Mouse (Mus musculus) liver, embryonic 12.5 days (tissue): ENCODE data around the gene Vmn2r72. TPM values are rescaled to one million over a fixed set of nuclear protein-coding genes. Genes with fewer than 3 reads are reported as not detected.

ENCODE experiments used
- ATAC-seq: fragments of 200-750 bp; cut with Nextera tagmentation; 2 replicates; pipeline ENCODE4 v1.8.0; 2017; ENCODE audit warnings: moderate number of reproducible peaks, mild to moderate bottlenecking, moderate library complexity
- H3K27ac ChIP-seq: fragments of 300-500 bp; sonication (generic); 2 replicates; pipeline ENCODE4 v1.5.1; 2016; ENCODE audit warnings: mild to moderate bottlenecking
- H3K27me3 ChIP-seq: fragments of 300-500 bp; sonication (generic); replicated peaks from 2 replicates; pipeline ENCODE4 v1.6.1; 2016; ENCODE audit warnings: mild to moderate bottlenecking, moderate library complexity
- H3K36me3 ChIP-seq: fragments of 300-500 bp; sonication (generic); 2 replicates; pipeline ENCODE4 v1.6.1; 2016; ENCODE audit warnings: mild to moderate bottlenecking, moderate library complexity
- H3K4me1 ChIP-seq: fragments of 300-500 bp; sonication (generic); 2 replicates; pipeline ENCODE4 v1.6.1; 2016
- H3K4me2 ChIP-seq: fragments of 300-500 bp; sonication (generic); 2 replicates; pipeline ENCODE4 v1.6.1; 2016; ENCODE audit warnings: mild to moderate bottlenecking, moderate library complexity
- H3K4me3 ChIP-seq: fragments of 300-500 bp; sonication (generic); 2 replicates; pipeline ENCODE4 v1.5.1; 2016; ENCODE audit warnings: mild to moderate bottlenecking, moderate library complexity
- H3K9ac ChIP-seq: fragments of 300-500 bp; sonication (generic); 2 replicates; pipeline ENCODE4 v1.6.1; 2016; ENCODE audit warnings: mild to moderate bottlenecking, moderate library complexity
- H3K9me3 ChIP-seq: fragments of 300-500 bp; sonication (generic); replicated peaks from 2 replicates; pipeline ENCODE4 v1.6.1; 2016; ENCODE audit warnings: mild to moderate bottlenecking, moderate library complexity
- WGBS: fragments of 180-500 bp; shearing (Covaris S2); methylation state at CpG from one replicate; pipeline ENCODE4 v1.1.7; 2016; ENCODE audit not compliant: insufficient replicate concordance; 5-methylcytosine and 5-hydroxymethylcytosine counted together
- polyA plus RNA-seq: library from polyadenylated mRNA; unstranded; fragments of >200 nt; fragmentation: Nextera tagmentation; extraction: Ambion mirVana; gene quantifications from 2 replicates; pipeline ENCODE4 v1.2.1, GENCODE M21; 2016

Vmn2r72 gene
- polyA plus RNA-seq = not detected in 2 replicates

DNA sequence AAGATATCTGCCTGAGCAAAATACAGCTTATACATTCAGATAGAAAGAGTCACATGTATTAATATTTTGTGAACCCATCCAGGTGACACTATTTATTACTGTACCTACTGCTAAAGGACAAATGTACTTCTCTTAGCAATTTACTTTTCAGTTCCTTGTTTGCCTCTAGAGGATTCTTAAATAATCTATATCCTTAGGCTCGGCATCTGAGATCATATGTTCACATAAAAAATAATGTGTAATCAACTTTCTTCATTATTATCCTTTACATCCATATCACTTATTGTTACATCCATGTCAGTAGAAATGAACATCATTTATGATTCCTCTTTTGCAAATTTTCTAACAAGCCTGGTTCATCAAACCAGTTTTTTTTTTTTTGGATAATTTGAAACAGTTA lies at the start of gene Vmn2r72:
Gene Vmn2r72, minus strand, starts transcription at position 101 of the 400 bp plus-strand sequence.
- Histone ChIP-seq H3K27ac (no peak within 1 kb of the TSS), H3K9ac (no peak within 1 kb of the TSS), H3K4me3 (no peak within 1 kb of the TSS), H3K27me3 (no peaks in the 10 kb centered on the region), H3K36me3 (no peaks in the 10 kb centered on the region), H3K4me1 (no peaks in the 10 kb centered on the region), H3K4me2 (no peak within 1 kb of the TSS), H3K9me3 (no peaks in the 10 kb centered on the region)
- WGBS = 59% methylated on average over 1 of the region's 1 CpGs
- ATAC-seq = no peak

Other genes with a start within 250 kb of the Vmn2r72 start
- not detected in 2 replicates for gene Vmn2r71, start 192.0 kb downstream of the Vmn2r72 start, polyA plus RNA-seq
- not detected in 2 replicates for gene Vmn2r70, start 185.9 kb downstream of the Vmn2r72 start, polyA plus RNA-seq
- not detected in 2 replicates for gene Vmn2r73, start 121.2 kb upstream of the Vmn2r72 start, polyA plus RNA-seq
- not detected in 2 replicates for gene Vmn2r74, start 206.5 kb upstream of the Vmn2r72 start, polyA plus RNA-seq